Mouse (Mus musculus): ENCODE measurements around the gene Plscr3. TPM values are rescaled to one million over a fixed set of nuclear protein-coding genes. Genes with fewer than 3 reads are reported as not detected.

The Plscr3 gene
- polyA plus RNA-seq, 1 experiment from 2014 or later, result 132 TPM

GRCm38 (mm10) chr11:69883527-69884151 is 37.5 kb downstream of the Plscr3 start:
- H3K9me3 ChIP-seq, result no peaks in the 10 kb centered on the region
- 83% methylated on average over 8 of the region's 8 CpGs for WGBS
- no peaks in the 10 kb centered on the region for H3K36me3 ChIP-seq
- H3K27me3 ChIP-seq, result no peaks in the 10 kb centered on the region
- peak overlapping the region; percentile 55 for H3K27ac ChIP-seq
- H3K9ac ChIP-seq, result no peak overlapping the region
- H3K4me1 ChIP-seq, result peaks cover 31% of the 10 kb centered on the region
- ATAC-seq (ENCODE audit: insufficient number of reproducible peaks, low FRiP score, low TSS enrichment, low read depth), result no peak
- no peak overlapping the region for H3K4me2 ChIP-seq
- no peak overlapping the region for H3K4me3 ChIP-seq

- Histone ChIP-seq H3K27ac (peak overlapping the region; percentile 55; the same call in 1 of the 2 replicates), H3K36me3 (no peaks in the 10 kb centered on the region), H3K9ac (no peak overlapping the region), H3K27me3 (no peaks in the 10 kb centered on the region), H3K4me1 (peaks cover 25% of the 10 kb centered on the region), H3K4me2 (no peak overlapping the region), H3K9me3 (no peaks in the 10 kb centered on the region), H3K4me3 (no peak overlapping the region)
- ATAC-seq (ENCODE audit: insufficient number of reproducible peaks, low FRiP score, low TSS enrichment, low read depth), result no peak
- 64% methylated on average over 9 of the region's 9 CpGs for WGBS
These were observed 38.1 kb downstream of the Plscr3 start for GRCm38 (mm10) chr11:69884240-69884639.

- Histone ChIP-seq H3K27me3 (no peaks in the 10 kb centered on the region), H3K27ac (0 out of 2 replicates have a peak overlapping the region, but pooled peaks have one; percentile 24), H3K4me1 (peaks cover 21% of the 10 kb centered on the region), H3K4me3 (no peak overlapping the region), H3K4me2 (no peak overlapping the region), H3K9me3 (no peaks in the 10 kb centered on the region), H3K9ac (no peak overlapping the region), H3K36me3 (no peaks in the 10 kb centered on the region)
- 78% methylated on average over 8 of the region's 8 CpGs for WGBS
- no peak for ATAC-seq (ENCODE audit: insufficient number of reproducible peaks, low FRiP score, low TSS enrichment, low read depth)
These were observed 38.5 kb downstream of the Plscr3 start for GRCm38 (mm10) chr11:69884663-69885062.

- Histone ChIP-seq H3K27me3 (no peaks in the 10 kb centered on the region), H3K9ac (no peak overlapping the region), H3K36me3 (no peaks in the 10 kb centered on the region), H3K4me1 (peaks cover 2% of the 10 kb centered on the region; the same call in 1 of the 2 replicates), H3K4me2 (no peak overlapping the region), H3K9me3 (no peaks in the 10 kb centered on the region), H3K4me3 (no peak overlapping the region), H3K27ac (no peak overlapping the region)
- ATAC-seq (ENCODE audit: insufficient number of reproducible peaks, low FRiP score, low TSS enrichment, low read depth), result no peak
- 71% methylated on average over 8 of the region's 8 CpGs for WGBS
These were observed 40.9 kb downstream of the Plscr3 start for GRCm38 (mm10) chr11:69886907-69887635.

GRCm38 (mm10) chr11:69891482-69891881 is 45.3 kb downstream of the Plscr3 start:
- H3K4me1 ChIP-seq, result peaks cover 2% of the 10 kb centered on the region; the same call in 1 of the 2 replicates
- no peaks in the 10 kb centered on the region for H3K27me3 ChIP-seq
- no peaks in the 10 kb centered on the region for H3K9me3 ChIP-seq
- no peak overlapping the region for H3K9ac ChIP-seq
- ATAC-seq (ENCODE audit: insufficient number of reproducible peaks, low FRiP score, low TSS enrichment, low read depth), result no peak
- no peak overlapping the region for H3K27ac ChIP-seq
- H3K4me3 ChIP-seq, result no peak overlapping the region
- H3K4me2 ChIP-seq, result no peak overlapping the region
- H3K36me3 ChIP-seq, result no peaks in the 10 kb centered on the region
- WGBS, result 75% methylated on average over 4 of the region's 4 CpGs

- H3K36me3 ChIP-seq, result no peaks in the 10 kb centered on the region
- H3K4me2 ChIP-seq, result no peak overlapping the region
- WGBS, result 55% methylated on average over 5 of the region's 5 CpGs
- H3K4me3 ChIP-seq, result no peak overlapping the region
- peaks cover 9% of the 10 kb centered on the region for H3K4me1 ChIP-seq
- no peak overlapping the region for H3K27ac ChIP-seq
- ATAC-seq (ENCODE audit: insufficient number of reproducible peaks, low FRiP score, low TSS enrichment, low read depth), result no peak
- H3K27me3 ChIP-seq, result no peaks in the 10 kb centered on the region
- no peak overlapping the region for H3K9ac ChIP-seq
- no peaks in the 10 kb centered on the region for H3K9me3 ChIP-seq
These were observed 48.5 kb downstream of the Plscr3 start for GRCm38 (mm10) chr11:69894671-69895070.

GRCm38 (mm10) chr11:69895291-69895690 is 49.1 kb downstream of the Plscr3 start, which contains the start of gene Acap1:
Gene Acap1, minus strand, starts transcription at chr11:69895539.
- H3K9me3 ChIP-seq, result no peaks in the 10 kb centered on the region
- H3K27ac ChIP-seq, result no peak within 1 kb of the TSS
- ATAC-seq (ENCODE audit: insufficient number of reproducible peaks, low FRiP score, low TSS enrichment, low read depth), result no peak
- H3K27me3 ChIP-seq, result no peaks in the 10 kb centered on the region
- H3K36me3 ChIP-seq, result no peaks in the 10 kb centered on the region
- H3K9ac ChIP-seq, result no peak within 1 kb of the TSS
- H3K4me3 ChIP-seq, result no peak within 1 kb of the TSS
- H3K4me1 ChIP-seq, result peaks cover 12% of the 10 kb centered on the region
- H3K4me2 ChIP-seq, result no peak within 1 kb of the TSS
- WGBS, result 69% methylated on average over 4 of the region's 4 CpGs

- H3K4me3 ChIP-seq, result peak overlapping the region; percentile 86
- H3K27me3 ChIP-seq, result no peaks in the 10 kb centered on the region
- no peaks in the 10 kb centered on the region for H3K9me3 ChIP-seq
- no peak for ATAC-seq (ENCODE audit: insufficient number of reproducible peaks, low FRiP score, low TSS enrichment, low read depth)
- 10% methylated on average over 4 of the region's 4 CpGs for WGBS
- peak overlapping the region; percentile 98; the same call in 1 of the 2 replicates for H3K27ac ChIP-seq
- H3K36me3 ChIP-seq, result peaks cover 17% of the 10 kb centered on the region
- H3K4me2 ChIP-seq, result peak overlapping the region; percentile 91
- H3K9ac ChIP-seq, result no peak overlapping the region
- peaks cover 23% of the 10 kb centered on the region for H3K4me1 ChIP-seq
These were observed 53.7 kb downstream of the Plscr3 start for GRCm38 (mm10) chr11:69899870-69900269.

GRCm38 (mm10) chr11:69900471-69901405 is 54.6 kb downstream of the Plscr3 start, which contains the start of the genes 2810408A11Rik and Neurl4:
Gene 2810408A11Rik, minus strand, starts transcription at chr11:69900987.
Gene Neurl4, plus strand, starts transcription at chr11:69901072.
- Histone ChIP-seq H3K9me3 (no peaks in the 10 kb centered on the region), H3K4me1 (peaks cover 23% of the 10 kb centered on the region), H3K4me2 (peak within 1 kb of the TSS; percentile 91), H3K27me3 (no peaks in the 10 kb centered on the region), H3K9ac (peak within 1 kb of the TSS; percentile 84), H3K36me3 (peaks cover 25% of the 10 kb centered on the region), H3K4me3 (peak within 1 kb of the TSS; percentile 86), H3K27ac (peak within 1 kb of the TSS; percentile 98)
- under 1% methylated on average over 38 of the region's 38 CpGs for WGBS
- peak; percentile 92 for ATAC-seq (ENCODE audit: insufficient number of reproducible peaks, low FRiP score, low TSS enrichment, low read depth)

- Histone ChIP-seq H3K9me3 (no peaks in the 10 kb centered on the region), H3K9ac (peak overlapping the region; percentile 84), H3K4me1 (peaks cover 23% of the 10 kb centered on the region), H3K4me2 (peak overlapping the region; percentile 91), H3K36me3 (peaks cover 32% of the 10 kb centered on the region), H3K27me3 (no peaks in the 10 kb centered on the region), H3K27ac (peak overlapping the region; percentile 98), H3K4me3 (peak overlapping the region; percentile 86)
- WGBS, result under 1% methylated on average over 42 of the region's 42 CpGs
- ATAC-seq (ENCODE audit: insufficient number of reproducible peaks, low FRiP score, low TSS enrichment, low read depth), result peak; percentile 78
These were observed 55.2 kb downstream of the Plscr3 start for GRCm38 (mm10) chr11:69901406-69901846.
